Mouse (Mus musculus) ES-Bruce4 (cell line): ENCODE results near the gene Ssbp4. TPM values are rescaled to one million over a fixed set of nuclear protein-coding genes. Genes with fewer than 3 reads are reported as not detected.

Experiments used
- H3K27ac ChIP-seq: 2 replicates; pipeline ENCODE4 v1.5.1; 2012; ENCODE audit warnings: low read length, inconsistent platforms; ENCODE audit not compliant: insufficient read depth
- H3K27me3 ChIP-seq: 2 replicates; pipeline ENCODE4 v1.6.1; 2012; ENCODE audit warnings: mild to moderate bottlenecking, low read length, inconsistent platforms; ENCODE audit not compliant: control insufficient read depth, poor library complexity, insufficient read depth, severe bottlenecking
- H3K36me3 ChIP-seq: 2 replicates; pipeline ENCODE4 v1.6.1; 2012; ENCODE audit warnings: inconsistent platforms, mild to moderate bottlenecking, low read length, moderate library complexity; ENCODE audit not compliant: control insufficient read depth, poor library complexity, insufficient read depth, severe bottlenecking
- H3K4me1 ChIP-seq: one replicate; pipeline ENCODE4 v1.8.1; 2011; ENCODE audit warnings: low read length; ENCODE audit not compliant: control insufficient read depth, insufficient read depth
- H3K4me3 ChIP-seq: 2 replicates; pipeline ENCODE4 v1.5.1; 2011; ENCODE audit warnings: low read depth, mild to moderate bottlenecking, low read length
- H3K9ac ChIP-seq: 2 replicates; pipeline ENCODE4 v1.6.1; 2012; ENCODE audit warnings: low read depth, mild to moderate bottlenecking, inconsistent platforms; ENCODE audit not compliant: poor library complexity, severe bottlenecking
- H3K9me3 ChIP-seq: replicated peaks from 2 replicates; pipeline ENCODE4 v1.6.1; 2012; ENCODE audit warnings: mild to moderate bottlenecking, low read length, inconsistent platforms; ENCODE audit not compliant: control insufficient read depth, poor library complexity, insufficient read depth, severe bottlenecking
- CTCF ChIP-seq: IDR thresholded peaks from one replicate; pipeline ENCODE4 v1.8.1; 2011; ENCODE audit warnings: low read depth, low read length
- EP300 ChIP-seq: IDR thresholded peaks from 2 replicates; pipeline ENCODE4 v1.6.1; 2011; ENCODE audit warnings: low read depth, low read length; ENCODE audit not compliant: insufficient read depth
- POLR2A ChIP-seq: IDR thresholded peaks from one replicate; pipeline ENCODE4 v1.8.1; 2011; ENCODE audit warnings: low read length; ENCODE audit not compliant: insufficient read depth
- polyA plus RNA-seq: library from polyadenylated mRNA; stranded (reverse); fragments of >200 nt; gene quantifications from 2 replicates; pipeline ENCODE4 v1.2.4, GENCODE M21; 2011; ENCODE audit warnings: low read depth; ENCODE audit not compliant: missing spikeins, insufficient read depth, insufficient read length

Gene Ssbp4
- polyA plus RNA-seq, 1 experiment, result 50.2 TPM

DNA sequence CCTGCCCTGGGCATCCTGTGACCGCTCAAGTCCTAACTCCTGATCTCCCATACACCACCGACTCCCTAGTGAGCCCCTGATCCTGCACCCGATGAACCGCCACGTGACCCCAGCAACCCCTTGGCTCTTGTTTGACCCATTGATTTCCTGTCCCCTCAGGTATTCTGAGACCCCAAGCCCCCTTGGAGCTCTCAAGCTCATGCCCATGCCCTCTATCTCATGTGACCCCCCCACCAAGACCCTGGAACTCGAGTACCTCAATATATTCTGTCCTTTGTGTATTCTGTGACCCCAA is 1.1 kb downstream of the Ssbp4 start:
- H3K9ac ChIP-seq, result peak overlapping the region; percentile 95
- H3K27ac ChIP-seq, result no peak overlapping the region
- H3K9me3 ChIP-seq, result no peaks in the 10 kb centered on the region
- no peaks in the 10 kb centered on the region; the same call in 1 of the 2 replicates for H3K36me3 ChIP-seq
- no peak for TF ChIP-seq POLR2A
- 0 out of 2 replicates have a peak, but pooled peaks have one; percentile 5 for TF ChIP-seq EP300
- TF ChIP-seq CTCF, result no peak
- H3K4me3 ChIP-seq, result peak overlapping the region; percentile 93
- peaks cover 8% of the 10 kb centered on the region for H3K4me1 ChIP-seq
- H3K27me3 ChIP-seq, result no peaks in the 10 kb centered on the region

DNA sequence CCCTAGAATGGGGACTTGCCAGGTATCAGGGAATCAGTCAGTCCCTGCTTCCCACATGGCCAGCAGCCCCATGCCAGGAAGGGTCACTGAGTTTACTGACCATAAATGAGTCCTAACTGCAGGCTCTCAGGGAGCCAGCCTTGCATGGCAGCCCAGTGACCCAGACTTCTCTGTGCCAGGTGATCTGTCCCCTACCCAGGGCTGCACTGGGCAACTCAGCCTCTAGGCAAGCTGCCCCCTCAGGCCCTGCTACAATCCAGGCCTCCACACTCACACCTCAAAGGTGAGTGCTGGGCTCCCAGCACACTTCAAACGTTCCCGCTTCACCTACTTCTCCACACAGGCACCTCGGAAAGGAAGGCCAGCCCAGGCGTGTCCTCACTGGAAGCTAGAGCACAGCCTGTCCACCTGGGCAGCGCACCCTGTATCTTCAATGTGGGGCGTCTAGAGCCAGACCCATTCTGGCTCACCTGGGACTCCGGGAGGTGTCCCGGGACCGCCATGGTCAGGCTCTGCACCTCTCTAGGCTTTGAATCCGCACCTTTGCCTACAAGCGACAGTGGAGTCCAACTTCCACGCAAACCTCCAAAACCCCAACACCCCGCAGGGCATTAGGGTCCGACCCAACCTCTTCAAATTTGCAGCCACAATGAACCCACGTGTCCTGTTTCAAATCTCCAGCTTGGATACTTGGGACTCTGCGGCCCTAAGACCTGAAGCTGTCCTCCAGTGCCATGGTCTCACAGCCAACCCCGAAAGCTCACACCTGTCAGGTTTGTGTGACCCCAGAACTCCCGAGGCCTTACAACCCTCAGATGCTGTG is 1.7 kb downstream of the Ssbp4 start:
- Histone ChIP-seq H3K4me1 (peaks cover 10% of the 10 kb centered on the region), H3K36me3 (no peaks in the 10 kb centered on the region; the same call in 1 of the 2 replicates), H3K9ac (peak overlapping the region; percentile 95), H3K27ac (no peak overlapping the region), H3K9me3 (no peaks in the 10 kb centered on the region), H3K27me3 (no peaks in the 10 kb centered on the region), H3K4me3 (peak overlapping the region; percentile 93)
- no peak for TF ChIP-seq POLR2A
- TF ChIP-seq EP300, result no peak
- TF ChIP-seq CTCF, result no peak

DNA sequence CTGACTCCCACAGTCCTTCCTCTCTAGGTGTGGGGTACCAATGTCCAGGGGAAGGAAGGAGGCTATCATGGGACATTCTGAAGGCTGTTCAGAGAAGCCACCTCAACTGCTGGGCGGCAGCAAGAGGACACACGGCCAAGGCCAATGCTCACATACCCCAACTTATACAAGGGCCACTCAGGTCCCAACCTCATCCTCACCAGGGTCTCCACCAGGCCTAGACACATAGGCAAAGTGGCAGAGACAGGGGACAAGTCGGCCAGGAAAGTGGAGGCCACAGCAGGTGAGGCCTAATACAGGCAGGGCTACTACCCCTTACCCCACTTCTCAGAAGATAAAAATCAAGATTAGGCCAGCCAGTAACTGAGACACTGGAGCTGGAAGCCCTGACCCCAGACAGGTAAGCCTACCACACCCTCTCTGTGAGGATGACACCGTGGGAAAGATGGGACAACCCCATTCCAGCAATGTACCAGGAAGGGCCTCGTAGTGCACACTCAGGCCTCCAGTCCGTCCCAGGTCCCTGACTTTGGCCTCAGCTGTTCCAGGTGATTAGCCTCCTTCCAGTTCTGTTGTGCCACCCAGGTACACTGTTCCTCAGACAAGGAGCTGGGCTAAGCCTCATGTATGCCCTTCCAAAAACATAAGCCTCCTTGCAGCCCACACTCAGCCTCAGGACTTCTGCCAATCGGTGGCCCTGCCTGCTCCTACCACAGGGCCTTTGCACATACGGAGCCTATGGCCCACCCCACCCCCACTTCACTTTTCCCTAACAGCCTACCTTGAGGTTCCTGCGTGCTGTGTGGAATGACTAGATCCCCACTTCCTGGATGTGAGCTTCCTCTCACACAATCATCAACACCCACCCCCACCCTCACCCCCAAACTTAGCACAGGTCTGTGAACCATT is 2.5 kb downstream of the Ssbp4 start:
- Histone ChIP-seq H3K27me3 (no peaks in the 10 kb centered on the region), H3K36me3 (no peaks in the 10 kb centered on the region; the same call in 1 of the 2 replicates), H3K9me3 (no peaks in the 10 kb centered on the region), H3K9ac (no peak overlapping the region), H3K4me3 (no peak overlapping the region), H3K27ac (no peak overlapping the region), H3K4me1 (peaks cover 10% of the 10 kb centered on the region)
- no peak for TF ChIP-seq POLR2A

DNA sequence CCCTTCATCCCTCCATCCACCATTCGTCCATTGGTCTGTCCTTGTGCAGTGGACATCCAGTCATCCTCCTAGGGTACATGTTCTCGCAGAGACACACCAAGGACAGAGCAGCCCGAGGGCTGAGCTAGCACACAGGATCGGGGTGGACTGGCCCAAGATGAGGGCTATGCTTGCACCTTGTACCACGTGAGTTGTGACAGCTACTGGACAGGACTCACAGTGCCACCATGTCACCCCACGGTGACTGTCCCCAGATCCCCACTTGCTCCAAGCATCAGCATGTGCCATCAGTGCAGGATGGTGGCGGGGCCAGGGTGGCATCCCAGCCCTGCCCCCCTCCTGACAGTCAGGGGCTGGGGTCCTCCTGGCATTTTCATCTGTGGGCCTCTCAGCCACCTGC is 4.1 kb downstream of the Ssbp4 start:
- TF ChIP-seq POLR2A (no peak), EP300 (no peak), CTCF (no peak)
- no peak overlapping the region for H3K4me3 ChIP-seq
- no peak overlapping the region for H3K27ac ChIP-seq
- peaks cover 2% of the 10 kb centered on the region; the same call in 1 of the 2 replicates for H3K36me3 ChIP-seq
- no peaks in the 10 kb centered on the region for H3K9me3 ChIP-seq
- H3K4me1 ChIP-seq, result peaks cover 13% of the 10 kb centered on the region
- no peak overlapping the region for H3K9ac ChIP-seq
- no peaks in the 10 kb centered on the region for H3K27me3 ChIP-seq

DNA sequence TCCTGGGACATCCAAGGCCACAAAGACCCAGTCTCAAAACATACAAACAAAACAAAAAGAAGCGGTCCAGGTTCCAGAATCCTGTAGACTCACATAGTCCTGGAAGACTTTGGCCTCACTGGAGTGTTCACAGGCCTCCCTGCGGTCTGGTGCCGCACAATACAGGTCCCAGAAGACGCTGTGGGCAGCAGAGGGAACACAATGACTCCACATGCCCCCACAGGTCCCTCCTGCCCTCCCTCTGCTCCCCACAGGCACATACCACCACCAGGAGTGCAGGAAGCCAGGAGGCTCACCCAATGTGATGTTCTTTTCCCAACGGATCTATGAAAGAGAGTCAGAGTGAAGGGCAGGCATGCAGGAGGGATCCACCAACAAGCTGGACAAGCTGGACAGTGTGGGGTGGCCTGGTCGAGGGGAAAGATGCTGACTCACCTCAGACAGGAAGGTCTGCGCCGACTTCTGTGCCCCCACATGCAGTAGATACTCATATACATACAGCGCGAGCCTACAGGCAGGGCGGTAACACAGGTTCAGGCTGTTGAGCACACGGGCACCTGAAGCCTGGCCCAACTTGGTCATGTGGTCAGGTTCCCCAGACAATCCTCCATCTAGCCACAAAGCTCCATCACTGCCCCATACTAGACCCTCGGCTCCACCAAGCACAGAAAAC is 6.4 kb downstream of the Ssbp4 start:
- H3K27ac ChIP-seq, result peak overlapping the region; percentile 17; the same call in 1 of the 2 replicates
- H3K36me3 ChIP-seq, result peaks cover 5% of the 10 kb centered on the region; the same call in 1 of the 2 replicates
- no peak for TF ChIP-seq POLR2A
- no peak for TF ChIP-seq EP300
- TF ChIP-seq CTCF, result no peak
- no peak overlapping the region for H3K4me3 ChIP-seq
- H3K4me1 ChIP-seq, result peaks cover 12% of the 10 kb centered on the region
- no peak overlapping the region for H3K9ac ChIP-seq
- H3K9me3 ChIP-seq, result no peaks in the 10 kb centered on the region
- no peaks in the 10 kb centered on the region for H3K27me3 ChIP-seq
